Mouse (Mus musculus) gastrocnemius, adult 18-20 months (tissue): ENCODE measurements around the gene Olfr801. TPM values are rescaled to one million over a fixed set of nuclear protein-coding genes. Genes with fewer than 3 reads are reported as not detected.

Experiments used
- DNase-seq: peaks from one replicate; pipeline ENCODE4 v3.0.0; 2021; ENCODE audit warnings: low spot score
- long read RNA-seq, 2 experiments: library from polyadenylated mRNA; stranded (forward); transcript quantifications; one replicate each; pipeline ENCODE4 v2.0.0; 2021
- total RNA-seq, 2 experiments: library from RNA; stranded (reverse); gene quantifications; 2 replicates each; pipeline ENCODE4 v1.2.3; 2021

The Olfr801 gene
- not detected for total RNA-seq
- long read RNA-seq, experiment 1 = 0 reads
- long read RNA-seq, experiment 2 = 0 reads

GRCm38 (mm10) chr10:129673765-129674164 is at the start of gene Olfr801:
Gene Olfr801, minus strand, starts transcription at chr10:129673865.
- no peak for DNase-seq

- no peak for DNase-seq
Observed at GRCm38 (mm10) chr10:129702910-129703309, 29.2 kb upstream of the Olfr801 start, which contains the start of gene Olfr804. Gene Olfr804, plus strand, starts transcription at chr10:129703210.

- no peak for DNase-seq
Observed at GRCm38 (mm10) chr10:129694186-129694585, 20.5 kb upstream of the Olfr801 start, which contains the start of gene Olfr803. Gene Olfr803, minus strand, starts transcription at chr10:129694286.

- no peak for DNase-seq
Observed at GRCm38 (mm10) chr10:129688069-129688468, 14.4 kb upstream of the Olfr801 start, which contains the start of gene Olfr802. Gene Olfr802, minus strand, starts transcription at chr10:129688169.

- no peak for DNase-seq
Observed at GRCm38 (mm10) chr10:129657394-129657793, 16.3 kb downstream of the Olfr801 start, which contains the start of gene Olfr800. Gene Olfr800, plus strand, starts transcription at chr10:129657694.

GRCm38 (mm10) chr10:129651763-129652162 is 21.9 kb downstream of the Olfr801 start:
- DNase-seq = no peak

GRCm38 (mm10) chr10:129637184-129637583 is 36.5 kb downstream of the Olfr801 start, which contains the start of gene Olfr799:
Gene Olfr799, plus strand, starts transcription at chr10:129637484.
- no peak for DNase-seq

- DNase-seq = no peak
Observed at GRCm38 (mm10) chr10:129627834-129628233, 45.8 kb downstream of the Olfr801 start, which contains the start of gene Olfr798. Gene Olfr798, minus strand, starts transcription at chr10:129627934.

GRCm38 (mm10) chr10:129623251-129623650 is 50.4 kb downstream of the Olfr801 start:
- no peak for DNase-seq

- no peak for DNase-seq
Observed at GRCm38 (mm10) chr10:129621724-129622123, 51.9 kb downstream of the Olfr801 start.

Other genes starting within 250 kb of the Olfr801 start
- not detected for gene Olfr786, start 246.6 kb downstream of the Olfr801 start, total RNA-seq
- not detected for gene Olfr787, start 212.0 kb downstream of the Olfr801 start, total RNA-seq
- gene Olfr788, start 202.9 kb downstream of the Olfr801 start, total RNA-seq = not detected
- gene Olfr789, start 189.1 kb downstream of the Olfr801 start, total RNA-seq = not detected
- gene Olfr790, start 175.4 kb downstream of the Olfr801 start, total RNA-seq = not detected
- gene Olfr791, start 152.1 kb downstream of the Olfr801 start, total RNA-seq = not detected
- not detected for gene Olfr792, start 134.7 kb downstream of the Olfr801 start, total RNA-seq
- not detected for gene Olfr794, start 106.2 kb downstream of the Olfr801 start, total RNA-seq
- not detected for gene Olfr796, start 61.3 kb downstream of the Olfr801 start, total RNA-seq
- not detected for gene Olfr798, start 45.9 kb downstream of the Olfr801 start, total RNA-seq
- gene Olfr799, start 36.4 kb downstream of the Olfr801 start, total RNA-seq = not detected
- not detected for gene Olfr800, start 16.2 kb downstream of the Olfr801 start, total RNA-seq
- not detected for gene Olfr802, start 14.3 kb upstream of the Olfr801 start, total RNA-seq
- not detected for gene Olfr803, start 20.4 kb upstream of the Olfr801 start, total RNA-seq
- gene Olfr804, start 29.3 kb upstream of the Olfr801 start, total RNA-seq = not detected
- not detected for gene Olfr805, start 55.5 kb upstream of the Olfr801 start, total RNA-seq
- not detected for gene Olfr806, start 68.1 kb upstream of the Olfr801 start, total RNA-seq
- not detected for gene Olfr807, start 83.9 kb upstream of the Olfr801 start, total RNA-seq
- gene Olfr808, start 91.6 kb upstream of the Olfr801 start, total RNA-seq = not detected
- not detected for gene Olfr809, start 100.8 kb upstream of the Olfr801 start, total RNA-seq
- not detected for gene Olfr810, start 121.1 kb upstream of the Olfr801 start, total RNA-seq
- gene Olfr811, start 130.5 kb upstream of the Olfr801 start, total RNA-seq = not detected
- not detected for gene Olfr812, start 172.2 kb upstream of the Olfr801 start, total RNA-seq
- not detected for gene Olfr813, start 181.5 kb upstream of the Olfr801 start, total RNA-seq
- gene Olfr814, start 206.0 kb upstream of the Olfr801 start, total RNA-seq = not detected
- not detected for gene Olfr815, start 232.0 kb upstream of the Olfr801 start, total RNA-seq
- gene Olfr816, start 241.7 kb upstream of the Olfr801 start, total RNA-seq = not detected